Mouse (Mus musculus): ENCODE results near the gene Zfp36l3. TPM values are rescaled to one million over a fixed set of nuclear protein-coding genes. Genes with fewer than 3 reads are reported as not detected.
"Not testable (repeated sequence)": the region's sequence is repeated elsewhere in the genome, so short reads cannot be mapped to it uniquely, and the experiment has no call there.

The Zfp36l3 gene
- not detected in 2 replicates for polyA plus RNA-seq (2014; fragmentation: Nextera tagmentation; extraction: Ambion mirVana)

DNA sequence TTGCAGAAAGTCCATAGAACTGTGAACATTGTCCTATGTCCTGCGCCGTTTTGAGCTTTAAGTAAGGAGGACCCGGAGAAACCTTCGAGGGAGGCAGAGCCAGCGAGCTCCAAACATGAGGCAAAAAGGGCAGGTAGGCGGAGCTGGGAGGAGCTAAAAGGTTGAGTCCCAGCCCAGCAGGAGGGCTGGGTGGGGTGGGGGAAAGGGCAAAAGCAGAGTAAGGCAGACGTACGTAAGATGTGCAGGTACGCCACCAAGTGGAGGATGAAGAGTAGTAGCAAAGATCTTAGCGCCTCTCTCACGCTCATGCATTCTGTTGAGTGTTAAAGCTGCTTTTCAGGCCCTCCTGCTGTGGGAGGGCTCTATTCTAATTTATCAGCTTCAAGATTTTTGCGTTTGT, at the start of gene Zfp36l3:
Gene Zfp36l3 (minus strand): TSS at position 119 of the 400 bp plus-strand sequence.
- Histone ChIP-seq H3K4me3 (ENCODE audit: low read depth, low read length) (no peak within 1 kb of the TSS), H3K27ac (ENCODE audit: low read length) (no peak within 1 kb of the TSS), H3K36me3 (ENCODE audit: control insufficient read depth, insufficient read depth, low read length) (no peaks in the 10 kb centered on the region), H3K4me1 (ENCODE audit: control insufficient read depth, insufficient read depth, low read length) (no peaks in the 10 kb centered on the region), H3K9me3 (ENCODE audit: control insufficient read depth, low read depth, low read length) (no peaks in the 10 kb centered on the region), H3K27me3 (ENCODE audit: control insufficient read depth, insufficient read depth, low read length) (no peaks in the 10 kb centered on the region), H3K9ac (replicated peaks; ENCODE audit: low read depth, low read length) (no peak within 1 kb of the TSS), H3K4me2 (replicated peaks; ENCODE audit: low read depth, low read length) (no peak within 1 kb of the TSS)
- WGBS, result 88% methylated on average over 12 of the region's 12 CpGs
- ATAC-seq (ENCODE audit: insufficient number of reproducible peaks, insufficient read depth, low FRiP score, low read depth), result no peak

DNA sequence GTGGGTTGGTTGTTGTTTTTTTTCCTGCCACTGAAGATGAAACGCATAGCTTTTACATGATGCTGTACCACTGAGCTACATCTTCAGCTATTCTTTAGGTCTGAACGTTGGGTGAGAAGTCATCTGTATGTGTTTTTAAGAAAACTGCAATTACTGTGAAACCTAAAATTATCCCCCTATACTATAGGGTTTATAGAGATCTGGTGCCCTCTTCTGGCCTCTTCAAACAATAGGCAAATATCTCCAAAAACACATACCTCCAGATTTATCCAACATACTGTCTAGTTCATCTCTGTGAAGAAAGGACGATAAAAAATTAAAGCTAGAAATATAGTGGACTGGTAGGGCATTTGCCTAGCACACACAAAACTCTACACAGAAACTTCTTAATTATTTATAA, 22.9 kb upstream of the Zfp36l3 start:
- WGBS, result 38% methylated on average over 3 of the region's 3 CpGs
- H3K4me3 ChIP-seq (ENCODE audit: low read depth, low read length), result no peak overlapping the region
- H3K36me3 ChIP-seq (ENCODE audit: control insufficient read depth, insufficient read depth, low read length), result no peaks in the 10 kb centered on the region

GRCm38 (mm10) chrX:53797519-53797918, 21.3 kb upstream of the Zfp36l3 start, which contains the start of gene Xlr:
Gene Xlr, minus strand, starts transcription at chrX:53797706.
- not testable (repeated sequence) for H3K27me3 ChIP-seq (ENCODE audit: control insufficient read depth, insufficient read depth, low read length); H3K4me2 ChIP-seq (replicated peaks; ENCODE audit: low read depth, low read length); H3K36me3 ChIP-seq (ENCODE audit: control insufficient read depth, insufficient read depth, low read length); H3K9ac ChIP-seq (replicated peaks; ENCODE audit: low read depth, low read length); H3K27ac ChIP-seq (ENCODE audit: low read length); H3K4me1 ChIP-seq (ENCODE audit: control insufficient read depth, insufficient read depth, low read length); H3K4me3 ChIP-seq (ENCODE audit: low read depth, low read length); ATAC-seq (ENCODE audit: insufficient number of reproducible peaks, insufficient read depth, low FRiP score, low read depth); H3K9me3 ChIP-seq (ENCODE audit: control insufficient read depth, low read depth, low read length)
- 79% methylated on average over 11 of the region's 11 CpGs for WGBS

More for the DNA sequence above, 22.9 kb upstream of the Zfp36l3 start:
- no peaks in the 10 kb centered on the region for H3K4me1 ChIP-seq (ENCODE audit: control insufficient read depth, insufficient read depth, low read length)
- no peak overlapping the region for H3K27ac ChIP-seq (ENCODE audit: low read length)
- no peaks in the 10 kb centered on the region for H3K27me3 ChIP-seq (ENCODE audit: control insufficient read depth, insufficient read depth, low read length)
- H3K4me2 ChIP-seq (replicated peaks; ENCODE audit: low read depth, low read length), result no peak overlapping the region
- no peaks in the 10 kb centered on the region for H3K9me3 ChIP-seq (ENCODE audit: control insufficient read depth, low read depth, low read length)
- H3K9ac ChIP-seq (replicated peaks; ENCODE audit: low read depth, low read length), result no peak overlapping the region
- no peak for ATAC-seq (ENCODE audit: insufficient number of reproducible peaks, insufficient read depth, low FRiP score, low read depth)

DNA sequence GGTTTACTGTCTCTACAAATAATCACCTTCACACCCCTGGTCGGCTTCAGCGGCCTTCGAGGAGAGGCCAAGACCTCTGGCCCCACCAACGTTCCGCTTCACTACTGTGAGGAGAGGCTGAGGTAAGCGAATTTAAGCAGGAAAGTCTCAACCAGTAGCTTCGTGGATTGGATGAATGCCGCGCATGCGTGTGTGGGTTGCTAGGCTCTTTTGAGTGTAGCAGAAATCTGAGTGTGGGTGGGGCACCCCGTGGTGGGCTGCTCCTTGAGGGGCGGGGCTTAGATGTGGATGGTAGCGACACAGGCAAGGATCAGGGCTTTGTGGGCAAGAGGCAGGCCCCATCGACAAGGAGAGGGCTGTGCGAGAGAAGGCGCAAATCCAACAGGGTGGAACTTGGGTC, 18.5 kb downstream of the Zfp36l3 start, which contains the start of gene 1700013H16Rik:
Gene 1700013H16Rik (minus strand): TSS at position 96 of the 400 bp plus-strand sequence.
- 0 out of 2 replicates have a peak, but pooled peaks cover 2% of the 10 kb centered on the region for H3K9me3 ChIP-seq (ENCODE audit: control insufficient read depth, low read depth, low read length)
- no peaks in the 10 kb centered on the region for H3K4me1 ChIP-seq (ENCODE audit: control insufficient read depth, insufficient read depth, low read length)
- H3K9ac ChIP-seq (replicated peaks; ENCODE audit: low read depth, low read length), result no peak within 1 kb of the TSS
- no peaks in the 10 kb centered on the region for H3K27me3 ChIP-seq (ENCODE audit: control insufficient read depth, insufficient read depth, low read length)
- no peak within 1 kb of the TSS for H3K4me2 ChIP-seq (replicated peaks; ENCODE audit: low read depth, low read length)
- ATAC-seq (ENCODE audit: insufficient number of reproducible peaks, insufficient read depth, low FRiP score, low read depth), result no peak
- H3K4me3 ChIP-seq (ENCODE audit: low read depth, low read length), result no peak within 1 kb of the TSS
- no peaks in the 10 kb centered on the region for H3K36me3 ChIP-seq (ENCODE audit: control insufficient read depth, insufficient read depth, low read length)
- H3K27ac ChIP-seq (ENCODE audit: low read length), result no peak within 1 kb of the TSS
- WGBS, result 93% methylated on average over 16 of the region's 16 CpGs

- Histone ChIP-seq H3K4me1 (ENCODE audit: control insufficient read depth, insufficient read depth, low read length) (no peaks in the 10 kb centered on the region), H3K27ac (ENCODE audit: low read length) (no peak overlapping the region), H3K4me2 (replicated peaks; ENCODE audit: low read depth, low read length) (no peak overlapping the region), H3K27me3 (ENCODE audit: control insufficient read depth, insufficient read depth, low read length) (no peaks in the 10 kb centered on the region), H3K9me3 (ENCODE audit: control insufficient read depth, low read depth, low read length) (0 out of 2 replicates have a peak, but pooled peaks cover 2% of the 10 kb centered on the region), H3K4me3 (ENCODE audit: low read depth, low read length) (no peak overlapping the region), H3K9ac (replicated peaks; ENCODE audit: low read depth, low read length) (no peak overlapping the region), H3K36me3 (ENCODE audit: control insufficient read depth, insufficient read depth, low read length) (no peaks in the 10 kb centered on the region)
- WGBS, result 90% methylated on average over 1 of the region's 1 CpGs
- no peak for ATAC-seq (ENCODE audit: insufficient number of reproducible peaks, insufficient read depth, low FRiP score, low read depth)
Observed at GRCm38 (mm10) chrX:53752851-53753250, 23.3 kb downstream of the Zfp36l3 start.

- no peak for ATAC-seq (ENCODE audit: insufficient number of reproducible peaks, insufficient read depth, low FRiP score, low read depth)
- H3K27me3 ChIP-seq (ENCODE audit: control insufficient read depth, insufficient read depth, low read length), result no peaks in the 10 kb centered on the region
- 91% methylated on average over 2 of the region's 2 CpGs for WGBS
- no peaks in the 10 kb centered on the region for H3K36me3 ChIP-seq (ENCODE audit: control insufficient read depth, insufficient read depth, low read length)
- H3K9me3 ChIP-seq (ENCODE audit: control insufficient read depth, low read depth, low read length), result no peaks in the 10 kb centered on the region
- no peak overlapping the region for H3K9ac ChIP-seq (replicated peaks; ENCODE audit: low read depth, low read length)
- no peak overlapping the region for H3K4me3 ChIP-seq (ENCODE audit: low read depth, low read length)
- H3K4me1 ChIP-seq (ENCODE audit: control insufficient read depth, insufficient read depth, low read length), result no peaks in the 10 kb centered on the region
- H3K4me2 ChIP-seq (replicated peaks; ENCODE audit: low read depth, low read length), result no peak overlapping the region
- no peak overlapping the region for H3K27ac ChIP-seq (ENCODE audit: low read length)
Observed at GRCm38 (mm10) chrX:53728967-53729366, 47.2 kb downstream of the Zfp36l3 start.

DNA sequence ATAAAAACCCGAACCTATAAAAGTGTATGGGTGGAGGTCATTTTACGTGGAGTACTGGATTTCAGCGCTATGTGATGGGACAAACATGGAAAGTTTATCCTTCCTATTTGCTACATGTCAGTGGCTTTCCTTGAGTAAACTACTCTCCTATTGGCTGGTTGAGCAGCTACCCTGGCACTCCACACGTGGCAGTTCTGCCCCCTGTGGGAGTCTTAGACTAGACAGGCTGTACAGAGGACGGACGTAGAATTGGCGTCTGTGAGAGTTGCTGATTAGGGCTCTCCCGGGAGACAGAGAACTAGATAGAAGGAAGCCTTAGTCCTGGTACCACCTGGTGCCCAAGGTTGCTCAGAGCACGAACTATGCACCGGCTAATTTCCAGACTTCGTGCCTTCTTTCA, 51.6 kb downstream of the Zfp36l3 start, which contains the start of gene 4930502E18Rik:
Gene 4930502E18Rik (plus strand): TSS at position 231 of the 400 bp plus-strand sequence.
- Histone ChIP-seq H3K36me3 (ENCODE audit: control insufficient read depth, insufficient read depth, low read length) (no peaks in the 10 kb centered on the region), H3K9ac (replicated peaks; ENCODE audit: low read depth, low read length) (no peak within 1 kb of the TSS), H3K27ac (ENCODE audit: low read length) (no peak within 1 kb of the TSS), H3K9me3 (ENCODE audit: control insufficient read depth, low read depth, low read length) (no peaks in the 10 kb centered on the region), H3K27me3 (ENCODE audit: control insufficient read depth, insufficient read depth, low read length) (no peaks in the 10 kb centered on the region), H3K4me2 (replicated peaks; ENCODE audit: low read depth, low read length) (no peak within 1 kb of the TSS), H3K4me1 (ENCODE audit: control insufficient read depth, insufficient read depth, low read length) (no peaks in the 10 kb centered on the region), H3K4me3 (ENCODE audit: low read depth, low read length) (no peak within 1 kb of the TSS)
- 84% methylated on average over 11 of the region's 11 CpGs for WGBS
- ATAC-seq (ENCODE audit: insufficient number of reproducible peaks, insufficient read depth, low FRiP score, low read depth), result no peak

Measured in stomach, embryonic 14.5 days (tissue).